Comparison of ENCODE assay signal across 27 mouse cellular contexts in the genomic region with DNA sequence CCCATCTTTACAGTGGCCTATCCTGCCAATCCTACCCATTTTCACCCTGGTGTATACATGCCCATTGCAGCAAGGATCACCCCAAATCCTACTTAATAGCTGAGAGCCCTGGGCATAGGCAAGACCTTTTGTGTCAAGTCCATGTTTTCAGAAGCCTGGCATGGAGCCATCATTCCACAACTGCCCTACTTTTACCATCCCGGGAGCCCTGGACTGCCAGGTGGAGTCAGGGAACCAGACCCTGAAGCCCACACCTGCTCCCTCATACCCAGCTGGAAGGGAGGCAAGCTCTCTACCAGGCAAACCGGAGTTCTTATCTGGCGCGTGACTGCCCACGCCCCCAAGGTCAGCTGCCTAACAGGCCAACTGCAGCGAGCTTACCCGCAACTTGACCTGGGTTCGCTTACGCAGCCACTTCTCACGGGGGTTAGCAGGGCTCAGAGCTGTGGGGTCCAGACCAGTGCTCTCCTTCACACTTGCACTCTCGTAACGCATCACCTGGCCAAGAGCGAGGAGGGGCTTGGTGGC. TPM values are rescaled to one million over a fixed set of nuclear protein-coding genes. Genes with fewer than 3 reads are reported as not detected.
DNase-seq lines count a peak whose midpoint lies in the region; ATAC-seq and TF ChIP-seq lines count a peak whose summit lies in the region.
"Had no signal": no experiment of that assay in that cellular context is flagged by ENCODE, and none has a peak within 500 bp of the region (broad histone marks: within the 10 kb centered on the region; RNA-seq: fewer than 3 reads in every experiment).

No protein-coding gene starts in this region.

- H3K27ac ChIP-seq in stomach, embryonic 16.5 days (ENCODE audit: low read length): no peak overlapping the region
- no peak overlapping the region for H3K27ac ChIP-seq in stomach, postnatal 0 days (replicated peaks)
- H3K27ac ChIP-seq in lung, postnatal 0 days (ENCODE audit: low read length): no peak overlapping the region
- H3K27ac ChIP-seq: embryonic facial prominence, embryonic 10.5 days; embryonic facial prominence, embryonic 13.5 days; forebrain, embryonic 12.5 days; forebrain, embryonic 15.5 days; heart, embryonic 10.5 days; heart, embryonic 13.5 days; hindbrain, embryonic 14.5 days; hindbrain, postnatal 0 days had no signal

- TF ChIP-seq EP300 in stomach, postnatal 0 days (optimal IDR thresholded peaks at IDR 0.05): no peak
- TF ChIP-seq EP300 in lung, postnatal 0 days (IDR thresholded peaks at IDR 0.05): no peak

- no peak for TF ChIP-seq CTCF in stomach, postnatal 0 days (IDR thresholded peaks at IDR 0.05; ENCODE audit: low read depth)
- TF ChIP-seq CTCF in lung, postnatal 0 days (IDR thresholded peaks at IDR 0.05): no peak

- DNase-seq in cerebellum, adult 18-20 months: peak; percentile 44 to 51
- DNase-seq in cerebellum, postnatal 4 days (ENCODE audit: low spot score in 2 of 2): no peak
- peak; percentile 35 to 44 for DNase-seq in cerebellum, postnatal 10 days
- no peak for DNase-seq in cerebellum, adult 8-10 months
- no peak for DNase-seq in stomach, postnatal 0 days (ENCODE audit: low spot score)
- DNase-seq in lung, postnatal 0 days (ENCODE audit: low spot score): no peak
- DNase-seq: adrenal gland, adult 2 months; embryo, embryonic 11 days; gastrocnemius, postnatal 25 days; heart, adult 18-20 months; heart, postnatal 14 days; heart, postnatal 4 days; kidney, adult 18-20 months had no signal

- WGBS in stomach, embryonic 16.5 days: 60% methylated on average over 13 of the region's 13 CpGs
- WGBS in stomach, postnatal 0 days: 69% methylated on average over 13 of the region's 13 CpGs
- 49% methylated on average over 13 of the region's 13 CpGs for WGBS in lung, postnatal 0 days

- no peak overlapping the region for H3K9ac ChIP-seq in stomach, embryonic 16.5 days (ENCODE audit: low read length)
- no peak overlapping the region for H3K9ac ChIP-seq in stomach, postnatal 0 days (ENCODE audit: low read length)
- no peak overlapping the region for H3K9ac ChIP-seq in lung, postnatal 0 days (replicated peaks; ENCODE audit: low read depth)
- H3K9ac ChIP-seq: embryonic facial prominence, embryonic 13.5 days; forebrain, embryonic 12.5 days; forebrain, embryonic 15.5 days; heart, embryonic 13.5 days; hindbrain, embryonic 14.5 days had no signal

- H3K4me3 ChIP-seq in stomach, embryonic 16.5 days (replicated peaks; ENCODE audit: low read length): no peak overlapping the region
- no peak overlapping the region for H3K4me3 ChIP-seq in stomach, postnatal 0 days (ENCODE audit: low read depth, low read length)
- H3K4me3 ChIP-seq in lung, postnatal 0 days (ENCODE audit: low read depth, low read length): no peak overlapping the region
- H3K4me3 ChIP-seq: embryonic facial prominence, embryonic 10.5 days; embryonic facial prominence, embryonic 13.5 days; erythroblast, embryonic 14.5 days; forebrain, embryonic 12.5 days; forebrain, embryonic 15.5 days; heart, embryonic 10.5 days; heart, embryonic 13.5 days had no signal

- H3K36me3 ChIP-seq in stomach, embryonic 16.5 days (ENCODE audit: control insufficient read depth, insufficient read depth, low read length): no peaks in the 10 kb centered on the region
- H3K36me3 ChIP-seq in stomach, postnatal 0 days (ENCODE audit: control insufficient read depth, insufficient read depth, low read length): no peaks in the 10 kb centered on the region
- no peaks in the 10 kb centered on the region for H3K36me3 ChIP-seq in lung, postnatal 0 days (ENCODE audit: insufficient read depth, low read length)
- H3K36me3 ChIP-seq: embryonic facial prominence, embryonic 10.5 days; forebrain, embryonic 12.5 days; forebrain, embryonic 15.5 days; heart, embryonic 13.5 days had no signal

- peak; percentile 45; the same call in 1 of the 2 replicates for ATAC-seq in stomach, embryonic 16.5 days (ENCODE audit: insufficient read depth, low FRiP score)
- no peak for ATAC-seq in stomach, postnatal 0 days (ENCODE audit: low FRiP score, low TSS enrichment)
- ATAC-seq in lung, postnatal 0 days: no peak
- ATAC-seq: CD4-positive, CD25-positive, alpha-beta regulatory T cell, adult 4 months; forebrain, embryonic 15.5 days; hindbrain, postnatal 0 days; inflammation-experienced regulatory T-cells, adult 6 months; intestine, embryonic 16.5 days had no signal

- H3K9me3 ChIP-seq in stomach, embryonic 16.5 days (replicated peaks; ENCODE audit: control insufficient read depth, low read length): peaks cover 6% of the 10 kb centered on the region; the same call in 1 of the 2 replicates
- H3K9me3 ChIP-seq in stomach, postnatal 0 days (ENCODE audit: control insufficient read depth, low read length): no peaks in the 10 kb centered on the region
- H3K9me3 ChIP-seq in lung, postnatal 0 days (ENCODE audit: low read length): no peaks in the 10 kb centered on the region
- H3K9me3 ChIP-seq: forebrain, embryonic 12.5 days; forebrain, embryonic 15.5 days had no signal

- no peaks in the 10 kb centered on the region for H3K27me3 ChIP-seq in stomach, embryonic 16.5 days (ENCODE audit: control insufficient read depth, insufficient read depth, low read length)
- H3K27me3 ChIP-seq in stomach, postnatal 0 days (ENCODE audit: control insufficient read depth, insufficient read depth, low read length): no peaks in the 10 kb centered on the region
- H3K27me3 ChIP-seq in lung, postnatal 0 days (replicated peaks; ENCODE audit: insufficient read depth, low read length): no peaks in the 10 kb centered on the region
- H3K27me3 ChIP-seq: embryonic facial prominence, embryonic 13.5 days; forebrain, embryonic 15.5 days had no signal

- H3K4me2 ChIP-seq in stomach, embryonic 16.5 days (ENCODE audit: low read depth, low read length): no peak overlapping the region
- no peak overlapping the region for H3K4me2 ChIP-seq in stomach, postnatal 0 days (replicated peaks; ENCODE audit: low read depth)
- no peak overlapping the region for H3K4me2 ChIP-seq in lung, postnatal 0 days (replicated peaks; ENCODE audit: low read depth, low read length)
- H3K4me2 ChIP-seq: embryonic facial prominence, embryonic 13.5 days; forebrain, embryonic 12.5 days; forebrain, embryonic 15.5 days; heart, embryonic 13.5 days; hindbrain, embryonic 14.5 days had no signal

- H3K4me1 ChIP-seq in stomach, embryonic 16.5 days (ENCODE audit: control insufficient read depth, insufficient read depth, low read length): no peaks in the 10 kb centered on the region
- no peaks in the 10 kb centered on the region for H3K4me1 ChIP-seq in stomach, postnatal 0 days (replicated peaks; ENCODE audit: control insufficient read depth, insufficient read depth)
- H3K4me1 ChIP-seq in lung, postnatal 0 days (ENCODE audit: insufficient read depth, low read depth, low read length): no peaks in the 10 kb centered on the region
- H3K4me1 ChIP-seq: forebrain, embryonic 12.5 days; heart, embryonic 13.5 days had no signal

RNA-seq across cellular contexts. Expression of a gene that starts 19.3 kb away (rescaled TPM):
- polyA plus RNA-seq in stomach, embryonic 16.5 days (2015; fragmentation: Nextera tagmentation; extraction: Ambion mirVana): 74.5 and 76.2 TPM in 2 replicates
- 18.0 and 22.2 TPM in 2 replicates for polyA plus RNA-seq in stomach, postnatal 0 days (2015; fragmentation: Nextera tagmentation; extraction: Ambion mirVana)
- polyA plus RNA-seq in lung, postnatal 0 days (2015; fragmentation: Nextera tagmentation; extraction: Ambion mirVana): 6.1 and 7.3 TPM in 2 replicates

RNA-seq across cellular contexts. Expression of a gene that starts 23.8 kb away (rescaled TPM):
- polyA plus RNA-seq in stomach, embryonic 16.5 days (2015; fragmentation: Nextera tagmentation; extraction: Ambion mirVana): 0.16 and 0.22 TPM in 2 replicates
- polyA plus RNA-seq in stomach, postnatal 0 days (2015; fragmentation: Nextera tagmentation; extraction: Ambion mirVana): 0.16 and 0.27 TPM in 2 replicates
- polyA plus RNA-seq in lung, postnatal 0 days (2015; fragmentation: Nextera tagmentation; extraction: Ambion mirVana): 0.27 and 0.30 TPM in 2 replicates
- polyA plus RNA-seq: CD4-positive, CD25-positive, alpha-beta regulatory T cell, adult 4 months; hindbrain, embryonic 11.5 days; hindbrain, embryonic 14.5 days had no signal

Comparison
In these comparisons a context has a peak if more than half of its experiments do, and no peak if none do; other contexts are left out.
1. DNase-seq: peak in cerebellum, adult 18-20 months (2 of 2) and cerebellum, postnatal 10 days (2 of 2); none in cerebellum, postnatal 4 days (0 of 2), cerebellum, adult 8-10 months (single experiment), stomach, postnatal 0 days (single experiment) and lung, postnatal 0 days (single experiment).